Mouse (Mus musculus): ENCODE measurements around the gene Itga6. TPM values are rescaled to one million over a fixed set of nuclear protein-coding genes. Genes with fewer than 3 reads are reported as not detected.
"Not testable (repeated sequence)": the region's sequence is repeated elsewhere in the genome, so short reads cannot be mapped to it uniquely, and the experiment has no call there.

The Itga6 gene
- total RNA-seq, 1 experiment from 2014 or later = 84.7 TPM

GRCm38 (mm10) chr2:71812221-71813021, 67.0 kb downstream of the Itga6 start:
- ATAC-seq (replicated peaks in 1 of 2; ENCODE audit: insufficient read depth in 1 of 2, low FRiP score in 2 of 2, low TSS enrichment in 1 of 2, low read depth in 1 of 2, poor library complexity in 2 of 2, severe bottlenecking in 2 of 2) = peak; percentile 42 to 60

- ATAC-seq (replicated peaks in 1 of 2; ENCODE audit: insufficient read depth in 1 of 2, low FRiP score in 2 of 2, low TSS enrichment in 1 of 2, low read depth in 1 of 2, poor library complexity in 2 of 2, severe bottlenecking in 2 of 2) = 0 out of 4 replicates have a peak, but pooled peaks have one; percentile 5
Measured at GRCm38 (mm10) chr2:71813022-71813358, 67.6 kb downstream of the Itga6 start.

GRCm38 (mm10) chr2:71813371-71813770, 68.0 kb downstream of the Itga6 start:
- ATAC-seq (replicated peaks in 1 of 2; ENCODE audit: insufficient read depth in 1 of 2, low FRiP score in 2 of 2, low TSS enrichment in 1 of 2, low read depth in 1 of 2, poor library complexity in 2 of 2, severe bottlenecking in 2 of 2) = no peak

- ATAC-seq (replicated peaks in 1 of 2; ENCODE audit: insufficient read depth in 1 of 2, low FRiP score in 2 of 2, low TSS enrichment in 1 of 2, low read depth in 1 of 2, poor library complexity in 2 of 2, severe bottlenecking in 2 of 2) = peak; percentile 91 to 95
Measured at GRCm38 (mm10) chr2:71814016-71814415, 68.6 kb downstream of the Itga6 start.

- no peak for ATAC-seq (replicated peaks in 1 of 2; ENCODE audit: insufficient read depth in 1 of 2, low FRiP score in 2 of 2, low TSS enrichment in 1 of 2, low read depth in 1 of 2, poor library complexity in 2 of 2, severe bottlenecking in 2 of 2)
Measured at GRCm38 (mm10) chr2:71815279-71815678, 69.9 kb downstream of the Itga6 start.

- no peak; a peak in 1 of 4 replicates for ATAC-seq (replicated peaks in 1 of 2; ENCODE audit: insufficient read depth in 1 of 2, low FRiP score in 2 of 2, low TSS enrichment in 1 of 2, low read depth in 1 of 2, poor library complexity in 2 of 2, severe bottlenecking in 2 of 2)
Measured at GRCm38 (mm10) chr2:71816391-71817041, 71.1 kb downstream of the Itga6 start.

GRCm38 (mm10) chr2:71824146-71824545, 78.7 kb downstream of the Itga6 start:
- ATAC-seq (replicated peaks in 1 of 2; ENCODE audit: insufficient read depth in 1 of 2, low FRiP score in 2 of 2, low TSS enrichment in 1 of 2, low read depth in 1 of 2, poor library complexity in 2 of 2, severe bottlenecking in 2 of 2) = no peak

GRCm38 (mm10) chr2:71827711-71828110, 82.3 kb downstream of the Itga6 start:
- ATAC-seq (replicated peaks in 1 of 2; ENCODE audit: insufficient read depth in 1 of 2, low FRiP score in 2 of 2, low TSS enrichment in 1 of 2, low read depth in 1 of 2, poor library complexity in 2 of 2, severe bottlenecking in 2 of 2) = no peak

GRCm38 (mm10) chr2:71828928-71829327, 83.5 kb downstream of the Itga6 start:
- ATAC-seq (replicated peaks in 1 of 2; ENCODE audit: insufficient read depth in 1 of 2, low FRiP score in 2 of 2, low TSS enrichment in 1 of 2, low read depth in 1 of 2, poor library complexity in 2 of 2, severe bottlenecking in 2 of 2) = no peak

- ATAC-seq (replicated peaks in 1 of 2; ENCODE audit: insufficient read depth in 1 of 2, low FRiP score in 2 of 2, low TSS enrichment in 1 of 2, low read depth in 1 of 2, poor library complexity in 2 of 2, severe bottlenecking in 2 of 2) = no peak
Measured at GRCm38 (mm10) chr2:71833626-71834025, 88.2 kb downstream of the Itga6 start.

GRCm38 (mm10) chr2:71834371-71834770, 89.0 kb downstream of the Itga6 start:
- no peak for ATAC-seq (replicated peaks in 1 of 2; ENCODE audit: insufficient read depth in 1 of 2, low FRiP score in 2 of 2, low TSS enrichment in 1 of 2, low read depth in 1 of 2, poor library complexity in 2 of 2, severe bottlenecking in 2 of 2)

GRCm38 (mm10) chr2:71835556-71835955, 90.1 kb downstream of the Itga6 start:
- ATAC-seq (replicated peaks in 1 of 2; ENCODE audit: insufficient read depth in 1 of 2, low FRiP score in 2 of 2, low TSS enrichment in 1 of 2, low read depth in 1 of 2, poor library complexity in 2 of 2, severe bottlenecking in 2 of 2) = no peak

- ATAC-seq (replicated peaks in 1 of 2; ENCODE audit: insufficient read depth in 1 of 2, low FRiP score in 2 of 2, low TSS enrichment in 1 of 2, low read depth in 1 of 2, poor library complexity in 2 of 2, severe bottlenecking in 2 of 2) = no peak
Measured at GRCm38 (mm10) chr2:71836232-71836631, 90.8 kb downstream of the Itga6 start.

GRCm38 (mm10) chr2:71837261-71837660, 91.8 kb downstream of the Itga6 start:
- no peak for ATAC-seq (replicated peaks in 1 of 2; ENCODE audit: insufficient read depth in 1 of 2, low FRiP score in 2 of 2, low TSS enrichment in 1 of 2, low read depth in 1 of 2, poor library complexity in 2 of 2, severe bottlenecking in 2 of 2)

- ATAC-seq (replicated peaks in 1 of 2; ENCODE audit: insufficient read depth in 1 of 2, low FRiP score in 2 of 2, low TSS enrichment in 1 of 2, low read depth in 1 of 2, poor library complexity in 2 of 2, severe bottlenecking in 2 of 2) = 0 out of 4 replicates have a peak, but pooled peaks of 1 of the 2 experiments have one; percentile 49
Measured at GRCm38 (mm10) chr2:71837791-71838190, 92.4 kb downstream of the Itga6 start.

GRCm38 (mm10) chr2:71843316-71843715, 97.9 kb downstream of the Itga6 start:
- peak; percentile 90 to 91 for ATAC-seq (replicated peaks in 1 of 2; ENCODE audit: insufficient read depth in 1 of 2, low FRiP score in 2 of 2, low TSS enrichment in 1 of 2, low read depth in 1 of 2, poor library complexity in 2 of 2, severe bottlenecking in 2 of 2)

GRCm38 (mm10) chr2:71844906-71845305, 99.5 kb downstream of the Itga6 start:
- ATAC-seq (replicated peaks in 1 of 2; ENCODE audit: insufficient read depth in 1 of 2, low FRiP score in 2 of 2, low TSS enrichment in 1 of 2, low read depth in 1 of 2, poor library complexity in 2 of 2, severe bottlenecking in 2 of 2) = no peak

- not testable (repeated sequence) for ATAC-seq (replicated peaks in 1 of 2; ENCODE audit: insufficient read depth in 1 of 2, low FRiP score in 2 of 2, low TSS enrichment in 1 of 2, low read depth in 1 of 2, poor library complexity in 2 of 2, severe bottlenecking in 2 of 2)
Measured at GRCm38 (mm10) chr2:71852161-71852560, 106.7 kb downstream of the Itga6 start.

GRCm38 (mm10) chr2:71855076-71855475, 109.7 kb downstream of the Itga6 start:
- ATAC-seq (replicated peaks in 1 of 2; ENCODE audit: insufficient read depth in 1 of 2, low FRiP score in 2 of 2, low TSS enrichment in 1 of 2, low read depth in 1 of 2, poor library complexity in 2 of 2, severe bottlenecking in 2 of 2) = no peak
